9 mouse cellular contexts compared by ENCODE assay signal in genomic region chr12:86806923-86807794, GRCm38 (mm10).
DNase-seq lines count a peak whose midpoint lies in the region; ATAC-seq lines count a peak whose summit lies in the region.
"Had no signal": no experiment of that assay in that cellular context is flagged by ENCODE, and none has a peak within 500 bp of the region (broad histone marks: within the 10 kb centered on the region; RNA-seq: fewer than 3 reads in every experiment).

No protein-coding gene starts in this region.

- no peak overlapping the region for H3K4me3 ChIP-seq in hindbrain, embryonic 14.5 days (replicated peaks; ENCODE audit: low read length)
- H3K4me3 ChIP-seq in midbrain, embryonic 15.5 days, result no peak overlapping the region; the same call in 1 of the 2 replicates

- H3K4me1 ChIP-seq in hindbrain, embryonic 14.5 days (replicated peaks; ENCODE audit: control insufficient read depth, insufficient read depth, low read length), result peaks cover 85% of the 10 kb centered on the region
- peaks cover 99% of the 10 kb centered on the region for H3K4me1 ChIP-seq in midbrain, embryonic 15.5 days

- WGBS in hindbrain, embryonic 14.5 days, result 8% methylated on average over 5 of the region's 5 CpGs
- WGBS in midbrain, embryonic 15.5 days, result 7% methylated on average over 5 of the region's 5 CpGs

- H3K9me3 ChIP-seq in hindbrain, embryonic 14.5 days (ENCODE audit: control insufficient read depth, low read length), result no peaks in the 10 kb centered on the region
- H3K9me3 ChIP-seq in midbrain, embryonic 15.5 days, result no peaks in the 10 kb centered on the region
- H3K9me3 ChIP-seq: G1E had no signal

- H3K27me3 ChIP-seq in hindbrain, embryonic 14.5 days (ENCODE audit: control insufficient read depth, insufficient read depth, low read length), result no peaks in the 10 kb centered on the region
- no peaks in the 10 kb centered on the region for H3K27me3 ChIP-seq in midbrain, embryonic 15.5 days (replicated peaks)

- peak overlapping the region; percentile 98 for H3K27ac ChIP-seq in hindbrain, embryonic 14.5 days
- H3K27ac ChIP-seq in midbrain, embryonic 15.5 days, result peak overlapping the region; percentile 96

- H3K36me3 ChIP-seq in hindbrain, embryonic 14.5 days (replicated peaks; ENCODE audit: control insufficient read depth, insufficient read depth), result no peaks in the 10 kb centered on the region
- H3K36me3 ChIP-seq in midbrain, embryonic 15.5 days (replicated peaks), result no peaks in the 10 kb centered on the region
- H3K36me3 ChIP-seq: G1E had no signal

- peak overlapping the region; percentile 44 for H3K4me2 ChIP-seq in hindbrain, embryonic 14.5 days (replicated peaks)
- H3K4me2 ChIP-seq in midbrain, embryonic 15.5 days, result peak overlapping the region; percentile 45

- ATAC-seq in hindbrain, embryonic 14.5 days (ENCODE audit: low FRiP score), result peak; percentile 84
- ATAC-seq in midbrain, embryonic 15.5 days (replicated peaks), result peak; percentile 87

- H3K9ac ChIP-seq in hindbrain, embryonic 14.5 days, result peak overlapping the region; percentile 50
- H3K9ac ChIP-seq in midbrain, embryonic 15.5 days, result peak overlapping the region; percentile 31

- peak; percentile 29 to 35 for DNase-seq in cerebellum, postnatal 14 days
- DNase-seq in cerebellum, adult 11 months, result no peak
- peak; percentile 38 for DNase-seq in A20 (ENCODE audit: low read depth, low spot score)
- DNase-seq in embryo, embryonic 11 days, result peak; percentile 87
- peak; percentile 90 for DNase-seq in hindbrain, embryonic 14.5 days (ENCODE audit: low spot score)
- DNase-seq in thymus, postnatal 10 days (ENCODE audit: low spot score in 2 of 2), result peak; percentile 73 to 75
- no peak for DNase-seq in adrenal gland, adult 8-10 months

Comparison
In these comparisons a context has a peak if more than half of its experiments do, and no peak if none do; other contexts are left out.
1. DNase-seq: peak in cerebellum, postnatal 14 days (2 of 2), A20 (single experiment), embryo, embryonic 11 days (single experiment), hindbrain, embryonic 14.5 days (single experiment) and thymus, postnatal 10 days (2 of 2); none in cerebellum, adult 11 months (single experiment) and adrenal gland, adult 8-10 months (single experiment).